Mouse (Mus musculus) c-Kit-negative CD71-positive TER-119-positive erythroid progenitor cells, embryonic 14.5 days (primary cell): ENCODE results near the gene Ccdc57.
"Not testable (repeated sequence)": the region's sequence is repeated elsewhere in the genome, so short reads cannot be mapped to it uniquely, and the experiment has no call there.

Experiments used
- DNase-seq: peaks from one replicate; pipeline ENCODE4 v3.0.0-alpha.2; 2013; ENCODE audit warnings: low read depth, low spot score

Gene Ccdc57

DNA sequence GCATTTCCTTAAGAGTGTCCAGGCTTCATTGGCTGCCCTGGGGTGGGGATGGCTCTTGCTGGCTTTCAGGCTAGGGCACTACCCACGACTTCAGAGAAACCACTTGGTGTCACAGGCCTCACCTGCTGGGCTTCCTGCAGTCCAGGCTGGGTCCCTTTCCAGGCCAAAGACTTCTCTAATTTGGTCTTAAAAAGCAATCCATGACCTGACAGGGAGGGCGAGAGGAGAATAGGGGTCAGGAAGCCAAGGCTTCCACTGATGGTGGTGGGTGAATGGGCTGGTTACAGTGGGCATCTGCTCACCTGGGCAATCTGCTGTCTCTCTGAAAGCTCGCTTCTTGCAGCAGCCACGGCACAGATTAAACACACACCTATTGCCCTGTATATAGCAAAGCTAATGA, 143.3 kb downstream of the Ccdc57 start:
- no peak for DNase-seq

DNA sequence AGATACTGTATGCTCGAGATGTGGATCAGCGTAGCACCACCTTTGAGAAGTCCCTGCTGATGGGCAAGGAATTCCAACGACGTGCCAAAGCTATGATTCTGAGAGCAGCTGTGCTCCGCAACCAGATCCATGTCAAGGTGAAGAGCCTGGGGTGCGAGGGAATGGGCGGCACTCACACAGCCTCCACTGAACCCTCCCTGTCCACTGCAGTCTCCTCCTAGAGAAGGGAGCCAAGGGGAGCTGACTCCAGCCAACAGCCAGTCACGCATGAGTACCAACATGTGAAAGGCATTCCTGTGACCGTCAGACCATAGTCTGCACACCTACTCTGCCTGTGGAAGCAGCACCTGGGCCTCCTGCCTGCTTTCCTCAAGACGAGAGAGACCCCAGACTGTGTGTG, 144.2 kb downstream of the Ccdc57 start:
- DNase-seq, result not testable (repeated sequence)

DNA sequence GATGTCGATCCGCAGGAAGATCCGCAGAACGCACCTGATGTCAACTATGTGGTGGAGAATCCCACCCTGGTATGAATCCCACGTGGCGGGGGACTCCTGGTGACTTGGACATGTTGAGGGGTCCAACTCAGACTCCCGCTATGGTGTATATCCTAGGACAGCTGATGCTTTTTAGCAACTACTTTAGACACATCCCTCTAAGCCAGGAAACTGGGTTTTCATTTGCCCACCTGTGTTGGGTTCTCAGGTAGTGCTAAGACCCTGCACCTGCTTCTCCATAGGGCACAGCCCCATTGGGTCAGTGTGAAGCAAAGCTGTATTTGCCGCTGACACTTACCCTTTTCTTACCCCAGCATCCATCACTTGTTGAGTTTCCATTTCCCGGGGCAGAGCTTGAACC, 147.5 kb downstream of the Ccdc57 start:
- no peak for DNase-seq

DNA sequence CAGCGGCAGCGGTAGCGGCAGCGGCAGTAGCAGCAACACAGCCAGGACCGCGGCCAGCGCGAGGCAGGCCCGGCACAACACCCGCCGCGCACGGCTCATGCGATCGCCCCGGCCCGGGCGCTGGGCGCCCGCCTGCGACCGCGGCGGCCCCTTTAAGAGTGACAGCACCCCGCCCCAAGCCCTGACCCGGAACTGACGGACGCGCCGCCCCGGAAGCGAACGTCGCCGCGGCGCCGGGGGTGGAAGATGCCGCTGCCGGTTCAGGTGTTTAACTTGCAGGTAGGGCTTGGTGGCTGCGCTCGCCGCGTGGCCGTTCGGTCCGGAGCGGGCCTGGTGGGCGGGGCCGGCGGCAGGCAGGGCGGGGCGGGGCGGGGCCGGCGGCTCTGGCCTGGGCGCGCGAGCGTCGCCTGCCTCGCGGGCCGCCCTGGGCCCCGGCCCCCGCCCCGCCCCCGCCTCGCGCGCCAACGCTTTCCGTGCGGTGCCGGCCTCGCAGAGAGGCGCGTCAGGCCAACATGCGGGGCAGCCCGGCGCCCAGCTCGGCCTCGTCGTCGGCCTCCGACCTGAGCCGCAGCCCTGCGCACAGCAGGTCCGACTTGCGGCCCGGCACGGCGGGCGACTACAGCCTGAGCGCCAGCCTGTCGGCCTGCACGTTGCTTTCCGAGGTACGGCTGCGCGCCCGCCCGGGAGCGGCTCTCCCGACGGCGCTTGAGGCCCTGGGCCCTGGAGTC, 148.4 kb downstream of the Ccdc57 start, which contains the start of the genes Rfng and Gps1:
Gene Rfng (minus strand): TSS at position 144 of the 728 bp plus-strand sequence.
Gene Gps1 (plus strand): TSS at position 209 of the 728 bp plus-strand sequence.
- DNase-seq, result peak; percentile 55

DNA sequence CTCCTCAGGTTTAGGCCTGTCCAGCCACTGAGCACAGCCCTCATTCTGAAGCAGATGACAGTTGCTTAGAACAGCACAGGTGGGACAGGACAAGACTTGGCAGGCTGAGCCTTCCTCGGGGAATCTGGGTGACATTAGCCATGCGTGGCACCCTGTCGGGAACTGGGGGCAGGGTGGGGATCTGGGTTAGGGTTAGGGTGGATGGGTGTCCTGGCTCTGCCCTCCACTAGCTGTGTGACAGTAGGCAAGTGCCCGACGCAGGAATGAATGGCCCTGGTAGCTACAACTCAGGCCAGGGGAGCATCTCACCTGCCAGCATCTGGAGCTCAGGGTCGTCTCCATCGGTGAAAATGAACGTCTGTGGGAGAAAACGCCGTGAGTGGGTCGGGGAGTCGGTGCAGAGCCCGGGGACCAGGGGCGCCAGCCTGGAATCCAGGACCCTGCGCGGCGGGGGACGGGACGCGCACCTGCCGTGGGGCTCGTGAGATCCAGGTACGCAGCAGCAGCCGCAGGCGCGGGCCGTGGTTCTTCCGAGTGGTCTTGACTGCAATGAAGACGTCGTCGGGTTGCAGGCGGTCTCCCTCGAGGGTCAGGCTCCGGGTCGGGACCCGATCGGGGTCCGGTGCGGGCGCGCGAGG, 149.1 kb downstream of the Ccdc57 start:
- DNase-seq, result no peak

DNA sequence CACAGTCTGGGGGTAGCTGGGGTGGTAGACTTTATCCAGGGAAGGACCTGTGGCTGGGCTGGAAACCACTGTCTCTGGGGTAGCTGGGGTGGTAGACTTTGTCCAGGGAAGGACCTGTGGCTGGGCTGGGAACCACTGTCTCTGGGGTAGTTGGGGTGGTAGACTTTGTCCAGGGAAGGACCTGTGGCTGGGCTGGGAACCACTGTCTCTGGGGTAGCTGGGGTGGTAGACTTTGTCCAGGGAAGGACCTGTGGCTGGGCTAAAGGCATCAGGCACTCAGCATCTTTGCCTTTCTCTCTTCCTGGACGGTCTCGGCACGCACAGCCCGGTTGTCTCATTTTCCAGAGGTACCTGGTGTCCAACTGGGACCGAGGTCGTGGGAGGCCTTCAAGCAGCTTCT, 151.3 kb downstream of the Ccdc57 start:
- DNase-seq, result not testable (repeated sequence)

DNA sequence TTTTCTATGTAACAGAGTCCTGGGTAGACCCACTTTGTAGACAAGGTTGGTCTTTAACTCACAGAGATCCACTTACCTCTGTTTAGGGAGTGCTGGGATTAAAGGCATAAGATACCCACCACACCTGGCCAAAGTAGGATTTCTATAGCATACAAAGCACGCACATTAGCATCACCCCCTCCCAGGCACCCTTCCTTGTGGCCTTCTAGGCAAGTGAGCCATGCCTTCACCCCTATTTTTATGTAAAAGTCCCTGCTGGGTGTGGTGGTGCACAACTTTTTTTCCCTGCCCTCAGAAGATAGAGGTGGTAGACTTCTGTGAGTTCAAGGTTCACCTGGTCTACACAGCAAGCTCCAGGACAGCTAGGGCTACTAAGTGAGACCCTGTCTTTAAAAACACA, 152.8 kb downstream of the Ccdc57 start:
- DNase-seq, result no peak

DNA sequence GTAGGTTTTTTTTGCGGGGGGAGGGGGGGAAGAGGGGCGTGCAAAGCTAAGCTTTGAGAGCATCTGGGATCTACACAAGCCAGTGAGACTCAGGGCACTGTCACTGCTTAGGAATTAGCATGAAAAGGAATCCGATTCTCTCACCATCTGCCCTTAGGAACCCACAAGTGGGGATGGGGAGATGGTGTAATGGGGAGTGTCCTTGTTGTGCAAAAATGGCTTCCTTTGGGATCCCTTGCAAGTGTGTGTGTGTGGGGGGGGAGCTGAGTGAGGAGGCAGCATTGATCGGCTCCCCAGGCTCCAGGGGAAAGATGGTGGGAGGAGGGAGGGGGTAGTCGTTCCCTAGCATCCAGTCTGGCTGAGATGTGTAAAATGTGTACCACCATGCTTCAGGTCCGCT, 155.5 kb downstream of the Ccdc57 start:
- no peak for DNase-seq
